Mouse (Mus musculus) myocyte (in vitro differentiated cells): ENCODE measurements around the gene Tmbim4.

Experiments used
- MAX ChIP-seq: IDR thresholded peaks from one replicate; pipeline ENCODE4 v1.6.1; 2011; ENCODE audit warnings: low read depth, mild to moderate bottlenecking, control low read depth
- USF1 ChIP-seq: IDR thresholded peaks from one replicate; pipeline ENCODE4 v1.6.1; 2011; ENCODE audit warnings: low read depth, mild to moderate bottlenecking, control low read depth, moderate library complexity

DNA sequence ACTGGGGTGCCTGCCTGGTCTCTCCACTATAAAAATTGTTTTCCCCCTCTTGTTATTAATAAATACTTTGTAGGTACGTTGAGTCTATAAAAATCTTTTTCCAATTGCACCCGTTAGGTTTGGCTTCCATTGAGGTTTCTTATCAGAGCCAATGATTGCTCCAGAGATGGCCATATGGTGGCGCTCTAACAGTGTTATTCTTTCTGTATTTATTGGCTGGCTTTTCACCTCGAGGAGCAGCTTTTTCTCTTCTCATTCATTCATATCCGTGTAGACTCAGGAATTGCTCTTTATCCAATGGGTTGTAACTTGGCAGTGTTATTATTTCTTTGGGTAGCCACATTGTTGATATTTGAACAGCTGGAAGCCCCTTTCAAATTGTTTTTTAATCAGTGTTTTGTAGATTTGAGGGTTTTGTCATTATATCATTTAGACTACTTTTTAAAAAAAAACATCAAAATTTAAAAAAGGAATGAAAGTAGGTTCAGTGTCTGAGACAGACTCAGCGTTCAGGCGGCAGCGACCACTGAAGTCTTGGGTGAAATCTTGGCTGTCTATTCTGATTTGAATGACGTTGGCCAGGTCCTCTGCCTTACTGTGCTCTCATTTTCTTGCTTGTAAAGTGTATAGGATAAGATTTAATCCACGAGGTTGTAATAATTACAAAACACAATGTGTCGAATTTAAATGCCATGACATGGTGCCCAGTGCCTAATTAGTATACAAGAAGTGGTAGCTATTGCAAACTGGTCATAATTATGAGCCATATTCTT, 49.7 kb downstream of the Tmbim4 start:
- TF ChIP-seq MAX (no peak), USF1 (no peak)
